Mouse (Mus musculus) embryonic fibroblast, embryonic 13.5 days (primary cell): Measurements from ENCODE around the gene Cerk.

ENCODE experiments used
- CTCF ChIP-seq: IDR thresholded peaks from 2 replicates; pipeline ENCODE4 v1.5.1; 2011; ENCODE audit warnings: mild to moderate bottlenecking, control low read depth, low read length, moderate library complexity, borderline replicate concordance; ENCODE audit not compliant: insufficient read depth
- POLR2A ChIP-seq: IDR thresholded peaks from 2 replicates; pipeline ENCODE4 v1.6.1; 2011; ENCODE audit warnings: low read depth, mild to moderate bottlenecking, control low read depth, low read length, moderate library complexity

DNA sequence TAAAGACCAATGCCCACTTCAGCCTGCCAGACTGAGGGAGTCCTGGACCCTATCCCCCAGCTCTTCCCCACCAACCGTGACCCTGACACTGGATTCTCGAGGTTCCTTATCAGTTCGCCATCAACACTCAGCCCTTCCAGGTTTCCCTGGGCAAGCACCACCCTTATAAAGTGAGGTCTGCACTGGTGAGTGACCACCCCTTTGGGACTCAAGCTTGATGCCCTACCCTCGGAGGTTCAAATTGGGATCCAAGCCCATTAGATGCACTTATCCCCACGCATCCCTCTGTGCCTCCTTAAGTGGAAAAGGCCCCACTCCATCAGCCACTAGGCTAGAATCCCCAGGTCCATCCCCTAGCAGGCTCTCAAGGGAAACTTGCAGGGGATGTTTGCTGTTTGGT lies 1.9 kb downstream of the Cerk start:
- TF ChIP-seq CTCF (no peak), POLR2A (no peak)
